Mouse (Mus musculus): ENCODE results near the gene Selenbp1. TPM values are rescaled to one million over a fixed set of nuclear protein-coding genes. Genes with fewer than 3 reads are reported as not detected.

Selenbp1 gene
- polyA plus RNA-seq (2012; rRNA removed), result 43.5 and 44.8 TPM in 2 replicates
- 56.7 and 71.2 TPM in 2 replicates for polyA plus RNA-seq (2014; fragmentation: Nextera tagmentation; extraction: Ambion mirVana)

GRCm38 (mm10) chr3:94932809-94933564 is at the start of gene Selenbp1:
TSS of gene Selenbp1 (plus strand) at chr3:94933056.
- WGBS (ENCODE audit: insufficient replicate concordance), result 4% methylated on average over 16 of the region's 16 CpGs
- H3K4me2 ChIP-seq (ENCODE audit: low read depth), result peak within 1 kb of the TSS; percentile 72
- ATAC-seq (ENCODE audit: insufficient read depth), result peak; percentile 80

GRCm38 (mm10) chr3:94886316-94887224 is 46.3 kb upstream of the Selenbp1 start, which contains the start of gene Psmb4:
TSS of gene Psmb4 (minus strand) at chr3:94886961.
- peak; percentile 79 to 82 (median 80) for DNase-seq (ENCODE audit: low read depth in 3 of 3, low spot score in 3 of 3)
- peak; percentile 84 for ATAC-seq (ENCODE audit: insufficient read depth)
- Histone ChIP-seq H3K4me1 (replicated peaks; ENCODE audit: control insufficient read depth in 2 of 2, insufficient read depth in 2 of 2, low read length in 1 of 2) (peaks cover 11 to 12% of the 10 kb centered on the region in 2 experiments), H3K27ac (peak within 1 kb of the TSS; percentile 77), H3K9ac (replicated peaks) (peak within 1 kb of the TSS; percentile 93), H3K36me3 (replicated peaks; ENCODE audit: control insufficient read depth, insufficient read depth, low read depth) (peaks cover 31% of the 10 kb centered on the region), H3K27me3 (ENCODE audit: control insufficient read depth, insufficient read depth, low read length) (no peaks in the 10 kb centered on the region), H3K4me2 (ENCODE audit: low read depth) (peak within 1 kb of the TSS; percentile 98), H3K9me3 (ENCODE audit: control insufficient read depth, low read length) (no peaks in the 10 kb centered on the region), H3K4me3 (ENCODE audit: insufficient read depth in 1 of 2, low read depth in 2 of 2, low read length in 2 of 2) (peak within 1 kb of the TSS; percentile 94 to 96)
- TF ChIP-seq CTCF (IDR thresholded peaks at IDR 0.05; ENCODE audit: low read depth), result no peak
- under 1% methylated on average over 61 of the region's 61 CpGs for WGBS (ENCODE audit: insufficient replicate concordance)

More at GRCm38 (mm10) chr3:94932809-94933564, at the start of gene Selenbp1:
- Histone ChIP-seq H3K27me3 (ENCODE audit: control insufficient read depth, insufficient read depth, low read length) (no peaks in the 10 kb centered on the region), H3K9ac (replicated peaks) (peak within 1 kb of the TSS; percentile 64), H3K27ac (peak within 1 kb of the TSS; percentile 69), H3K36me3 (replicated peaks; ENCODE audit: control insufficient read depth, insufficient read depth, low read depth) (no peaks in the 10 kb centered on the region), H3K9me3 (ENCODE audit: control insufficient read depth, low read length) (no peaks in the 10 kb centered on the region), H3K4me3 (ENCODE audit: insufficient read depth in 1 of 2, low read depth in 2 of 2, low read length in 2 of 2) (peak within 1 kb of the TSS; percentile 54 to 61), H3K4me1 (replicated peaks; ENCODE audit: control insufficient read depth in 2 of 2, insufficient read depth in 2 of 2, low read length in 1 of 2) (peaks cover 10 to 45% of the 10 kb centered on the region in 2 experiments)
- TF ChIP-seq EP300 (IDR thresholded peaks at IDR 0.05; ENCODE audit: low read depth), result no peak
- peak; percentile 55 to 57 (median 56) for DNase-seq (ENCODE audit: low read depth in 3 of 3, low spot score in 3 of 3)

DNA sequence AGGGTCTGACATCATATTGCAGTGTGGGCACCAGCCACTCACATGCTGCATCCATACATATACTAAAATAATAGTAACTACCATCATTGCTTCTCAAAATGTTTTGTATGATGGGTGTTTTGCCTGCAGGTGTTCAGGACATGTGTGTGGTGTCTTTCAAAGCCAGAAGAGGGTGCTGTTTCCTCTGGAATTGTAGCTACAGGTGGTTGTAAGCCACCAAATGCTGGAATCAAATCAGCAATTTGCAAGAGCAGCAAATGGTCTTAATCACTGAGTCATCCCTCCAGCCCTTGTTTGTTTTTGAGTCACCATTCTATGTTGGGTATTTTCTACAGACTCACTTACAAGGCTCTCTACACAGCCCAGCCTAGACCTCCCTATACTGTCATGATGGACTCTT is 44.3 kb upstream of the Selenbp1 start:
- no peak for ATAC-seq (ENCODE audit: insufficient read depth)
- H3K36me3 ChIP-seq (replicated peaks; ENCODE audit: control insufficient read depth, insufficient read depth, low read depth), result peaks cover 17% of the 10 kb centered on the region
- H3K4me1 ChIP-seq (replicated peaks; ENCODE audit: control insufficient read depth in 2 of 2, insufficient read depth in 2 of 2, low read length in 1 of 2), result peaks cover 11 to 12% of the 10 kb centered on the region in 2 experiments
- H3K27me3 ChIP-seq (ENCODE audit: control insufficient read depth, insufficient read depth, low read length), result no peaks in the 10 kb centered on the region
- no peak overlapping the region for H3K4me2 ChIP-seq (ENCODE audit: low read depth)
- no peak overlapping the region for H3K9ac ChIP-seq (replicated peaks)
- peak; percentile 34 to 54 (median 45) for DNase-seq (ENCODE audit: low read depth in 3 of 3, low spot score in 3 of 3)
- H3K9me3 ChIP-seq (ENCODE audit: control insufficient read depth, low read length), result no peaks in the 10 kb centered on the region
- no peak overlapping the region for H3K4me3 ChIP-seq (ENCODE audit: insufficient read depth in 1 of 2, low read depth in 2 of 2, low read length in 2 of 2)
- no peak overlapping the region for H3K27ac ChIP-seq
- TF ChIP-seq CTCF (IDR thresholded peaks at IDR 0.05; ENCODE audit: low read depth), result peak; percentile 64
- TF ChIP-seq EP300 (IDR thresholded peaks at IDR 0.05; ENCODE audit: low read depth), result no peak

DNA sequence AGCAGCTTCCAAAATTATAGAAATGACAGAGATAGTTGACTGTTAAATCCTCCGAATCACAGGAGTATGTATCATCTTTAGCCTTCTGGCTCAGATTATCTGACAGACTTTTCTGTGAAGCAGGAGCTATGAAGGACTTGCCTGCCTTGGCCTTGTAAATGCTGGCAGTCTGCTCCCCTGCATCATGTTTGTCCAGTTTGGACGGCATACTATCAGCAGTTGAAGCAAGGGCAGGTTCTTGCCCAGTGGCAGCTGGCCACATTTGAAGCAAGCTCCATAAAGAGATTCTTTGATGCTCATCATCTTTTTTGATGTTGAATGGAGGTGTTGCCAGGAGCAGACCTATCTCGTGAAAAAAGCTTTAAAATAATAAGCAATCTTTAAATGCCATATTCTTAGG is 38.8 kb upstream of the Selenbp1 start:
- Histone ChIP-seq H3K27ac (no peak overlapping the region), H3K4me3 (ENCODE audit: insufficient read depth in 1 of 2, low read depth in 2 of 2, low read length in 2 of 2) (no peak overlapping the region), H3K9ac (replicated peaks) (no peak overlapping the region), H3K36me3 (replicated peaks; ENCODE audit: control insufficient read depth, insufficient read depth, low read depth) (no peaks in the 10 kb centered on the region), H3K4me2 (ENCODE audit: low read depth) (no peak overlapping the region), H3K9me3 (ENCODE audit: control insufficient read depth, low read length) (no peaks in the 10 kb centered on the region), H3K4me1 (replicated peaks; ENCODE audit: control insufficient read depth in 2 of 2, insufficient read depth in 2 of 2, low read length in 1 of 2) (no peaks in the 10 kb centered on the region), H3K27me3 (ENCODE audit: control insufficient read depth, insufficient read depth, low read length) (0 out of 2 replicates have a peak, but pooled peaks cover 3% of the 10 kb centered on the region)
- DNase-seq (ENCODE audit: low read depth in 3 of 3, low spot score in 3 of 3) (no peak), ATAC-seq (ENCODE audit: insufficient read depth) (no peak)
- no peak for TF ChIP-seq EP300 (IDR thresholded peaks at IDR 0.05; ENCODE audit: low read depth)
- TF ChIP-seq CTCF (IDR thresholded peaks at IDR 0.05; ENCODE audit: low read depth), result no peak
- 43% methylated on average over 3 of the region's 3 CpGs for WGBS (ENCODE audit: insufficient replicate concordance)

Measured in liver, embryonic 14.5 days (tissue).